Mouse (Mus musculus): ENCODE results near the gene Fabp3. TPM values are rescaled to one million over a fixed set of nuclear protein-coding genes. Genes with fewer than 3 reads are reported as not detected.

Fabp3 gene
- 28.1 TPM for polyA plus RNA-seq (2014; fragmentation: Illumina TruSeq; extraction: RNeasy Lipid Tissue Mini Kit (QIAGEN cat#74804); ENCODE audit: low read depth, low replicate concordance)

GRCm38 (mm10) chr4:130308231-130309081, at the start of gene Fabp3, which contains the start of gene Gm10570:
Gene Fabp3 (plus strand): TSS chr4:130308595.
Gene Gm10570 (minus strand): TSS chr4:130308674.

GRCm38 (mm10) chr4:130279105-130279504, 29.3 kb upstream of the Fabp3 start, which contains the start of gene Serinc2:
Gene Serinc2 (minus strand): TSS chr4:130279205.

GRCm38 (mm10) chr4:130359486-130360237, 51.3 kb downstream of the Fabp3 start, which contains the start of the genes Zcchc17 and Snrnp40:
Gene Zcchc17 (minus strand): TSS chr4:130359943.
Gene Snrnp40 (plus strand): TSS chr4:130360132.

Other genes with a start within 250 kb of the Fabp3 start
- 7.4 TPM for gene Pef1, start 206.0 kb upstream of the Fabp3 start, polyA plus RNA-seq (2014; fragmentation: Illumina TruSeq; extraction: RNeasy Lipid Tissue Mini Kit (QIAGEN cat#74804); ENCODE audit: low read depth, low replicate concordance)
- gene Hcrtr1, start 169.2 kb upstream of the Fabp3 start, polyA plus RNA-seq (2014; fragmentation: Illumina TruSeq; extraction: RNeasy Lipid Tissue Mini Kit (QIAGEN cat#74804); ENCODE audit: low read depth, low replicate concordance): not detected
- gene Tinagl1, start 133.5 kb upstream of the Fabp3 start, polyA plus RNA-seq (2014; fragmentation: Illumina TruSeq; extraction: RNeasy Lipid Tissue Mini Kit (QIAGEN cat#74804); ENCODE audit: low read depth, low replicate concordance): 16.1 TPM
- gene Gm853, start 86.2 kb upstream of the Fabp3 start, polyA plus RNA-seq (2014; fragmentation: Illumina TruSeq; extraction: RNeasy Lipid Tissue Mini Kit (QIAGEN cat#74804); ENCODE audit: low read depth, low replicate concordance): not detected
- gene Serinc2, start 29.4 kb upstream of the Fabp3 start, polyA plus RNA-seq (2014; fragmentation: Illumina TruSeq; extraction: RNeasy Lipid Tissue Mini Kit (QIAGEN cat#74804); ENCODE audit: low read depth, low replicate concordance): not detected
- not detected for gene Gm10570, start 79 bp downstream of the Fabp3 start, polyA plus RNA-seq (2014; fragmentation: Illumina TruSeq; extraction: RNeasy Lipid Tissue Mini Kit (QIAGEN cat#74804); ENCODE audit: low read depth, low replicate concordance)
- 39.0 TPM for gene Zcchc17, start 51.3 kb downstream of the Fabp3 start, polyA plus RNA-seq (2014; fragmentation: Illumina TruSeq; extraction: RNeasy Lipid Tissue Mini Kit (QIAGEN cat#74804); ENCODE audit: low read depth, low replicate concordance)
- 13.6 TPM for gene Snrnp40, start 51.5 kb downstream of the Fabp3 start, polyA plus RNA-seq (2014; fragmentation: Illumina TruSeq; extraction: RNeasy Lipid Tissue Mini Kit (QIAGEN cat#74804); ENCODE audit: low read depth, low replicate concordance)

All from adrenal gland, adult 10 weeks (tissue).